14 mouse cellular contexts compared by ENCODE assay signal in the genomic region with DNA sequence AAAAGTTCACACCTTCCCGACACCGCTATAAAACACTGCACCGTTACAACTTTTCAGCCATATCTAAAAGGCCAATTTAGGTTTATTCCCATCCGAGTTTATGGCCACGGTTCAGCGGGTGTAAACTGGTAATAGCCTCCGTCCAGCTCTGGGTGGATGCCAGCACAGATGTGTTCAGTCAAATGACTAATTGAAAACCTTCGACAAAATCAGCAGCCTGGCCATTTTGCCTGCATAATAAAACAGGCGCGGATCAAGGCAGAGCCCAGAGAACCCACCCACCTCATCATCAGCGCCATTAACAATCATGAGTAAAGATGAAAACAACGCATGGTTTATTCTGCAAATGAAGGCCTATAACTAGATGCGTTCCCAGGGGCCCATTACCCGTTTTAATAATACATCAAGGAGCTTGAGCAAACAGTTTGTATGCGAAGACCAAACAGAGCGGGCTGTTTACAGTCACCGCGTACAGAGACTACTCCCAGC.
DNase-seq lines count a peak whose midpoint lies in the region; ATAC-seq and TF ChIP-seq lines count a peak whose summit lies in the region.
"Had no signal": no experiment of that assay in that cellular context is flagged by ENCODE, and none has a peak within 500 bp of the region (broad histone marks: within the 10 kb centered on the region; RNA-seq: fewer than 3 reads in every experiment).

No protein-coding gene starts in this region.

- no peaks in the 10 kb centered on the region for H3K9me3 ChIP-seq in forebrain, embryonic 13.5 days (replicated peaks)
- H3K9me3 ChIP-seq in midbrain, embryonic 15.5 days = no peaks in the 10 kb centered on the region

- intact Hi-C loops in gastrocnemius, postnatal 36 days (cut with DNase I) = no loop called here

- 22% methylated on average over 18 of the region's 18 CpGs for WGBS in forebrain, embryonic 13.5 days
- WGBS in midbrain, embryonic 15.5 days = 32% methylated on average over 18 of the region's 18 CpGs
- 93% methylated on average over 18 of the region's 18 CpGs for WGBS in thymus, adult 2 months

- H3K4me3 ChIP-seq in forebrain, embryonic 13.5 days = no peak overlapping the region
- H3K4me3 ChIP-seq in midbrain, embryonic 15.5 days = no peak overlapping the region
- no peak overlapping the region for H3K4me3 ChIP-seq in thymus, adult 2 months (ENCODE audit: control insufficient read depth, insufficient read depth, low read length)
- H3K4me3 ChIP-seq: megakaryocyte, embryonic 14.5 days had no signal

- peak; percentile 18 for DNase-seq in gastrocnemius, postnatal 10 days
- DNase-seq in gastrocnemius, postnatal 36 days = no peak
- DNase-seq in kidney, postnatal 25 days = peak; percentile 52 to 65
- no peak for DNase-seq in cerebellum, postnatal 25 days
- DNase-seq in thymus, adult 2 months = no peak
- no peak for DNase-seq in cerebellum, adult 11 months
- DNase-seq: adrenal gland, adult 8-10 months; B cell, adult 2 months; cerebellum, adult 2 months; layer of hippocampus, postnatal 36 days had no signal

- H3K27me3 ChIP-seq in forebrain, embryonic 13.5 days = peaks cover 35% of the 10 kb centered on the region
- no peaks in the 10 kb centered on the region; the same call in 1 of the 2 replicates for H3K27me3 ChIP-seq in midbrain, embryonic 15.5 days (replicated peaks)
- H3K27me3 ChIP-seq in thymus, adult 2 months (ENCODE audit: control insufficient read depth, insufficient read depth, low read length) = no peaks in the 10 kb centered on the region
- H3K27me3 ChIP-seq: megakaryocyte, embryonic 14.5 days had no signal

- no peak for TF ChIP-seq POLR2A in thymus, adult 2 months (IDR thresholded peaks at IDR 0.05; ENCODE audit: control insufficient read depth, extremely low read depth, insufficient read depth, low read length, poor library complexity)

- H3K36me3 ChIP-seq in forebrain, embryonic 13.5 days (ENCODE audit: poor library complexity, severe bottlenecking) = no peaks in the 10 kb centered on the region
- no peaks in the 10 kb centered on the region for H3K36me3 ChIP-seq in midbrain, embryonic 15.5 days (replicated peaks)
- H3K36me3 ChIP-seq in thymus, adult 2 months (ENCODE audit: control insufficient read depth, insufficient read depth, low read length) = no peaks in the 10 kb centered on the region

- H3K4me1 ChIP-seq in forebrain, embryonic 13.5 days = peaks cover 25% of the 10 kb centered on the region
- peaks cover 10% of the 10 kb centered on the region for H3K4me1 ChIP-seq in midbrain, embryonic 15.5 days
- no peaks in the 10 kb centered on the region for H3K4me1 ChIP-seq in thymus, adult 2 months (replicated peaks; ENCODE audit: control insufficient read depth, insufficient read depth, low read length)
- H3K4me1 ChIP-seq: megakaryocyte, embryonic 14.5 days had no signal

- H3K27ac ChIP-seq in forebrain, embryonic 13.5 days = 0 out of 2 replicates have a peak overlapping the region, but pooled peaks have one; percentile 1
- H3K27ac ChIP-seq in midbrain, embryonic 15.5 days = 0 out of 2 replicates have a peak overlapping the region, but pooled peaks have one; percentile 36
- H3K27ac ChIP-seq in thymus, adult 2 months (ENCODE audit: control insufficient read depth, insufficient read depth, low read length) = no peak overlapping the region
- H3K27ac ChIP-seq: liver, embryonic 14.5 days had no signal

- H3K4me2 ChIP-seq in forebrain, embryonic 13.5 days = peak overlapping the region; percentile 33
- H3K4me2 ChIP-seq in midbrain, embryonic 15.5 days = 0 out of 2 replicates have a peak overlapping the region, but pooled peaks have one; percentile 1

- ATAC-seq in forebrain, embryonic 13.5 days = peak; percentile 55
- peak; percentile 72 for ATAC-seq in midbrain, embryonic 15.5 days (replicated peaks)

- H3K9ac ChIP-seq in forebrain, embryonic 13.5 days = no peak overlapping the region
- no peak overlapping the region for H3K9ac ChIP-seq in midbrain, embryonic 15.5 days
- H3K9ac ChIP-seq: liver, embryonic 14.5 days had no signal

- TF ChIP-seq CTCF in thymus, adult 2 months (IDR thresholded peaks at IDR 0.05; ENCODE audit: borderline replicate concordance, control insufficient read depth, extremely low read depth, insufficient read depth, low read length, poor library complexity) = no peak

Comparison
In these comparisons a context has a peak if more than half of its experiments do, and no peak if none do; other contexts are left out.
1. DNase-seq: peak in gastrocnemius, postnatal 10 days (single experiment) and kidney, postnatal 25 days (2 of 2); none in gastrocnemius, postnatal 36 days (0 of 2), cerebellum, postnatal 25 days (0 of 2), thymus, adult 2 months (single experiment) and cerebellum, adult 11 months (single experiment).